Mouse (Mus musculus): ENCODE data around the gene Gzmm. TPM values are rescaled to one million over a fixed set of nuclear protein-coding genes. Genes with fewer than 3 reads are reported as not detected.

Gzmm gene
- 1.6 and 2.3 TPM in 2 replicates for total RNA-seq (2023)

GRCm38 (mm10) chr10:79688720-79689119 lies at the start of gene Gzmm:
Gene Gzmm (plus strand): TSS chr10:79689020.

GRCm38 (mm10) chr10:79645711-79646110 lies 43.1 kb upstream of the Gzmm start, which contains the start of gene Odf3l2:
Gene Odf3l2 (minus strand): TSS chr10:79645738.

GRCm38 (mm10) chr10:79664131-79664665 lies 24.6 kb upstream of the Gzmm start, which contains the start of gene Madcam1:
Gene Madcam1 (plus strand): TSS chr10:79664559.

GRCm38 (mm10) chr10:79668771-79669575 lies 19.8 kb upstream of the Gzmm start, which contains the start of gene Tpgs1:
Gene Tpgs1 (plus strand): TSS chr10:79669369.

GRCm38 (mm10) chr10:79681591-79682245 lies 7.1 kb upstream of the Gzmm start, which contains the start of gene Cdc34:
Gene Cdc34 (plus strand): TSS chr10:79682195.

GRCm38 (mm10) chr10:79704065-79704969 lies 15.5 kb downstream of the Gzmm start, which contains the start of gene Bsg:
Gene Bsg (plus strand): TSS chr10:79704491.

GRCm38 (mm10) chr10:79716254-79716987 lies 27.6 kb downstream of the Gzmm start, which contains the start of gene Hcn2:
Gene Hcn2 (plus strand): TSS chr10:79716634.

Other genes starting within 250 kb of the Gzmm start
- gene Vmn2r83, start 220.3 kb upstream of the Gzmm start, total RNA-seq (2023): not detected in 2 replicates
- gene Plpp2, start 155.2 kb upstream of the Gzmm start, total RNA-seq (2023): 3.0 and 4.0 TPM in 2 replicates
- gene Mier2, start 133.8 kb upstream of the Gzmm start, total RNA-seq (2023): 7.8 and 8.8 TPM in 2 replicates
- not detected in 2 replicates for gene Theg, start 101.7 kb upstream of the Gzmm start, total RNA-seq (2023)
- gene C2cd4c, start 75.0 kb upstream of the Gzmm start, total RNA-seq (2023): not detected in 2 replicates
- not detected in 2 replicates for gene Shc2, start 51.1 kb upstream of the Gzmm start, total RNA-seq (2023)
- not detected in 2 replicates for gene Odf3l2, start 43.3 kb upstream of the Gzmm start, total RNA-seq (2023)
- not detected in 2 replicates for gene Madcam1, start 24.5 kb upstream of the Gzmm start, total RNA-seq (2023)
- gene Tpgs1, start 19.7 kb upstream of the Gzmm start, total RNA-seq (2023): 16.1 and 19.4 TPM in 2 replicates
- gene Cdc34, start 6.8 kb upstream of the Gzmm start, total RNA-seq (2023): 62.7 and 69.8 TPM in 2 replicates
- gene Bsg, start 15.5 kb downstream of the Gzmm start, total RNA-seq (2023): 78.7 and 95.6 TPM in 2 replicates
- gene Hcn2, start 27.6 kb downstream of the Gzmm start, total RNA-seq (2023): not detected in 2 replicates
- gene Polrmt, start 57.6 kb downstream of the Gzmm start, total RNA-seq (2023): 10.1 and 11.3 TPM in 2 replicates
- gene Fgf22, start 66.1 kb downstream of the Gzmm start, total RNA-seq (2023): not detected in 2 replicates
- 18.7 and 24.0 TPM in 2 replicates for gene Rnf126, start 77.9 kb downstream of the Gzmm start, total RNA-seq (2023)
- 3.4 and 5.5 TPM in 2 replicates for gene Fstl3, start 88.3 kb downstream of the Gzmm start, total RNA-seq (2023)
- gene Prss57, start 101.9 kb downstream of the Gzmm start, total RNA-seq (2023): 15.8 and 16.6 TPM in 2 replicates
- 104 and 146 TPM in 2 replicates for gene Palm, start 104.6 kb downstream of the Gzmm start, total RNA-seq (2023)
- gene Misp, start 132.0 kb downstream of the Gzmm start, total RNA-seq (2023): 0.60 and 1.1 TPM in 2 replicates
- 224 and 230 TPM in 2 replicates for gene Ptbp1, start 165.4 kb downstream of the Gzmm start, total RNA-seq (2023)
- 374 and 461 TPM in 2 replicates for gene Prtn3, start 185.5 kb downstream of the Gzmm start, total RNA-seq (2023)
- 21.5 and 22.3 TPM in 2 replicates for gene Plppr3, start 185.6 kb downstream of the Gzmm start, total RNA-seq (2023)
- 409 and 433 TPM in 2 replicates for gene Elane, start 197.2 kb downstream of the Gzmm start, total RNA-seq (2023)
- not detected in 2 replicates for gene Cfd, start 201.8 kb downstream of the Gzmm start, total RNA-seq (2023)
- gene Med16, start 219.9 kb downstream of the Gzmm start, total RNA-seq (2023): 38.8 and 45.7 TPM in 2 replicates
- gene Gm26602, start 221.8 kb downstream of the Gzmm start, total RNA-seq (2023): not detected in 2 replicates
- gene Kiss1r, start 228.0 kb downstream of the Gzmm start, total RNA-seq (2023): 5.0 and 5.7 TPM in 2 replicates
- gene R3hdm4, start 232.2 kb downstream of the Gzmm start, total RNA-seq (2023): 563 and 732 TPM in 2 replicates
- gene Arid3a, start 238.0 kb downstream of the Gzmm start, total RNA-seq (2023): 203 and 226 TPM in 2 replicates